Mouse (Mus musculus): ENCODE data around the gene Wdr17. TPM values are rescaled to one million over a fixed set of nuclear protein-coding genes. Genes with fewer than 3 reads are reported as not detected.

The Wdr17 gene
- polyA plus RNA-seq, 1 experiment from 2014 or later = 5.6 TPM

DNA sequence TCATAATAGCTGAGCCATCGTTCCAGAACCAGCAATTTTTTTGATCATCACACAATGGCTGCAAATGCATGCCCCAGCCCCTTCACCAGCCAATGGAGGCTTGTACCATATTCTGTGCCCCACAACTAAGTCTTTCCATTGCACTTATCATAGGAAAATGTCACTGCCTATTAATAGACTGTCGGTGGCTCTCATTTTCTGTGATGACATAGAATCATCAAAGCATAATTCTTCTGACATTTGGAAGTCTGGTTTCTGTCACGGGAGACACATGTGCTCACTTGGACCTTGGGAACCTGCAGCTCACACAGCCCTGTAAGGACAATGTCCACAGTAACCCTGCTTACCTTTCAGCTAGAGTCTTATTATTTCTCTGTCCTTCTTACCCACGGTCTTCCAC lies 424 bp downstream of the Wdr17 start:
- Histone ChIP-seq H3K27ac (ENCODE audit: low read depth, low read length) (no peak overlapping the region), H3K36me3 (ENCODE audit: control insufficient read depth, insufficient read depth, low read length) (no peaks in the 10 kb centered on the region), H3K27me3 (ENCODE audit: control insufficient read depth, insufficient read depth, low read length) (no peaks in the 10 kb centered on the region), H3K9ac (ENCODE audit: low read length) (no peak overlapping the region), H3K4me3 (ENCODE audit: low read depth, low read length) (no peak overlapping the region), H3K4me2 (no peak overlapping the region), H3K9me3 (ENCODE audit: control insufficient read depth, low read length) (no peaks in the 10 kb centered on the region), H3K4me1 (ENCODE audit: control insufficient read depth, insufficient read depth, low read length) (no peaks in the 10 kb centered on the region)
- no peak for ATAC-seq (ENCODE audit: low FRiP score)
- DNase-seq (ENCODE audit: low spot score, missing footprints) = no peak
- 86% methylated on average over 4 of the region's 4 CpGs for WGBS

DNA sequence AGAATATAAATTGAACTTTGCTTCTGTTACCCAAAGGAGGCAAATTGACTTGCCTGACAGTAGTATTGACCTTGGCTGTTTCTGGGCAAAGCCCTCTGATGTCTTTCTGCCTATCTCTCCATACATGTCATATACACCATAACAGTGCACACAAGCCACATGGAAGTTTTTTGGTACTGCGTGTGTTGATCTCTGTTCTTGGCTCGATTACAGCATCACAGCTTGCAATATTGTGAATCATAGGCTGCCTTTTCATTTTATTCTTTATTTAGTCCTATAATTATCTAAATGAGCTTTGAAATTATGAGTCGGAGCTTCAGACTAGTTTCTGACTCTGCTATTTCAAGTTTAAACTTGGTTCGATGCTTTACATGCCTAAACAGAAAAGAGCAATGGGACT lies 10.5 kb downstream of the Wdr17 start:
- H3K9ac ChIP-seq (ENCODE audit: low read length) = no peak overlapping the region
- 87% methylated on average over 4 of the region's 4 CpGs for WGBS
- no peaks in the 10 kb centered on the region for H3K4me1 ChIP-seq (ENCODE audit: control insufficient read depth, insufficient read depth, low read length)
- no peaks in the 10 kb centered on the region for H3K27me3 ChIP-seq (ENCODE audit: control insufficient read depth, insufficient read depth, low read length)
- DNase-seq (ENCODE audit: low spot score, missing footprints) = no peak
- no peak overlapping the region for H3K4me3 ChIP-seq (ENCODE audit: low read depth, low read length)
- no peaks in the 10 kb centered on the region for H3K36me3 ChIP-seq (ENCODE audit: control insufficient read depth, insufficient read depth, low read length)
- no peak for ATAC-seq (ENCODE audit: low FRiP score)
- no peaks in the 10 kb centered on the region for H3K9me3 ChIP-seq (ENCODE audit: control insufficient read depth, low read length)
- no peak overlapping the region for H3K27ac ChIP-seq (ENCODE audit: low read depth, low read length)
- H3K4me2 ChIP-seq = no peak overlapping the region

DNA sequence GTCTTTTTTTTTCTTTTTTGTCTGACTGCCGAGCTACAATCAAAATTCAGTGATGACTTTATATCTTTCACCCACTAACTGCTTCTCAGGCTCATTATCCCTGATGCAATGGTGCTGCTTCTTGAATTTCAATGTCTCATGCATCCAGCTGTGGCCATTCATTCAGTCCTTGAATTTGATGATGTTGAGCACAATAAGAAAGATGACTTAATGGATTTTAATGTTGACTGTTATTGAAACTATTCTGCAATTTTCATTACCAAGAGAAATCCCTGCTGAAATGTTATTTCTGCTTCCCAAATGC lies 22.3 kb downstream of the Wdr17 start:
- no peaks in the 10 kb centered on the region for H3K36me3 ChIP-seq (ENCODE audit: control insufficient read depth, insufficient read depth, low read length)
- DNase-seq (ENCODE audit: low spot score, missing footprints) (peak; percentile 41), ATAC-seq (ENCODE audit: low FRiP score) (no peak)
- no peaks in the 10 kb centered on the region for H3K27me3 ChIP-seq (ENCODE audit: control insufficient read depth, insufficient read depth, low read length)
- no peak overlapping the region for H3K9ac ChIP-seq (ENCODE audit: low read length)
- no peaks in the 10 kb centered on the region for H3K9me3 ChIP-seq (ENCODE audit: control insufficient read depth, low read length)
- 58% methylated on average over 1 of the region's 1 CpGs for whole genome bisulfite sequencing
- no peaks in the 10 kb centered on the region for H3K4me1 ChIP-seq (ENCODE audit: control insufficient read depth, insufficient read depth, low read length)
- no peak overlapping the region for H3K4me2 ChIP-seq
- no peak overlapping the region for H3K4me3 ChIP-seq (ENCODE audit: low read depth, low read length)
- no peak overlapping the region for H3K27ac ChIP-seq (ENCODE audit: low read depth, low read length)

DNA sequence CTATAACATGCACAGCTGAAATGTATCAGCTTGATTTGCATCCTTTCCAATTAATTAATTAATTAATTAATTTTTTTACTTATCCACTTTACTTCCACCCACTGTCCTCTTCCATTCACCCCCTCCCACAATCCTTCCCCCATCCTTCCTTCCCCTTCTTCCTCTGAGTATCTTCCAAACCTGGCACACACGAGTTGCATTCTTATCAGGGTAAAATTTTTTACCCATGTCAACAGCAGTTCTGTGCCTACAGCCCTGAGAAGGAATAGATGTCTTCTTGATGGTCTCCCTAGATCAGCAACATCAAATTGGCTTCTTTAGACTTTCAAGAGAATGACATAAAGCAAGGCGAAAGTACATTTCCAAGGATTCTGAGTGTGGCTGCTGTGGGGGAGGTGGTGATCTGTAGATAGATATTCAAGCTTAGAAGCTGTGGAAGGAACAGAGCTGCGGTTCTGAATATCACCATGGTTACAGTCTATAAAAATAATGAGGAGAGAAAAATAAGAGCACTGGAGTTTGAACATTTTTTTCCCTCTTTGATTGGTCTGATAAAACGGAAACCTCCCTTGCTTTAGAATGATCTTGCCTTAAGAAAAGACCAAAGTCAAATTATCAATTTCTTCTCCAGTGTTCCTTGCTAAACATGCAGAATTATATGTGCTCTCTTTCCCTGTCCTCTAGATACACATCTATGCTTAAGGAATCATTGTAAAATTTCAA lies 22.8 kb downstream of the Wdr17 start:
- Histone ChIP-seq H3K36me3 (ENCODE audit: control insufficient read depth, insufficient read depth, low read length) (no peaks in the 10 kb centered on the region), H3K4me2 (no peak overlapping the region), H3K9ac (ENCODE audit: low read length) (no peak overlapping the region), H3K9me3 (ENCODE audit: control insufficient read depth, low read length) (no peaks in the 10 kb centered on the region), H3K27ac (ENCODE audit: low read depth, low read length) (no peak overlapping the region), H3K27me3 (ENCODE audit: control insufficient read depth, insufficient read depth, low read length) (no peaks in the 10 kb centered on the region), H3K4me1 (ENCODE audit: control insufficient read depth, insufficient read depth, low read length) (no peaks in the 10 kb centered on the region), H3K4me3 (ENCODE audit: low read depth, low read length) (no peak overlapping the region)
- peak; percentile 79 for DNase-seq (ENCODE audit: low spot score, missing footprints)
- ATAC-seq (ENCODE audit: low FRiP score) = no peak
- WGBS = 82% methylated on average over 4 of the region's 4 CpGs

DNA sequence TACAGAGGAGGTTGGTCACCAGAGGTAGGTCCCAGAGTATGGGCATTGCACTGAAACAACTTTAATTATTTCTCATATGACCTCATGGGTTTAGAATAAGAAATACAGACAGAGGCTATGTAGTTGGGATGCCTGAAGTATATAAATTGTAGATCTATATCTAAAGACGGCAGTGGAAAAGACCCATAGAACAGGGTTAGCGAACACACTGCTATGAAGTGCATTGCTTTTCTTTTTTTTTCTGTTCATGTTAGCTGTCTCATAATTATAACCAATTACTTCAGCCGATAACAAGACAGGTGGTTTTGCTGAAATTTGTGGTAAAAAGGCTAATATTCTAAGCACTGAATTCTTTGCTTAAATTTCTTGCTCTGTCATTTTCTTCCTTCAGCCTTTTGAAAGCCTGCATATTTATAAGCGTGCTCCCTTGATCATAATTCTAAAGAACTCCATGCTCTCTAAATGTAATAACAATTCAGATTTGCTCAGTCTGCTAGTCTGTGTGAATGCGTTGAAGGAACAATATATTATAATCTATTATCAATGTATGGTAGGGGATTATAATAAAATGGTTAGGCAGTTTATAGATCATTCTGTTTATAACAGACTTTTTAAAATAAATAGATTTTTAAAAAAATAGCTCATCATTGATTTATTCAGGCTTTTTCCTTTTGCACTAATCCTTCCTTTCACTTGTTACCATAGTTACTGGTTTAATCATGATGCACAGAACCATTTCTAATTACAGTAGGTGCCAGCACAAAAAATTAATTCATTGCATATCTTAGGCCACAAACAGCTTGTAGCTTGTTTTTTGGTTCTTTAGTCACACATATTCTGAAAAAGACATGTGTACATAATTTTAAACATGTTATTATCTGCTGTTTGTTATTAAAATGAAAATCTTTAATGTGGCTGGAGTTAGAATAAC lies 50.7 kb downstream of the Wdr17 start:
- DNase-seq (ENCODE audit: low spot score, missing footprints) (no peak), ATAC-seq (ENCODE audit: low FRiP score) (no peak)
- Histone ChIP-seq H3K4me2 (no peak overlapping the region), H3K36me3 (ENCODE audit: control insufficient read depth, insufficient read depth, low read length) (no peaks in the 10 kb centered on the region), H3K9ac (ENCODE audit: low read length) (no peak overlapping the region), H3K27me3 (ENCODE audit: control insufficient read depth, insufficient read depth, low read length) (no peaks in the 10 kb centered on the region), H3K9me3 (ENCODE audit: control insufficient read depth, low read length) (no peaks in the 10 kb centered on the region), H3K4me3 (ENCODE audit: low read depth, low read length) (no peak overlapping the region), H3K4me1 (ENCODE audit: control insufficient read depth, insufficient read depth, low read length) (no peaks in the 10 kb centered on the region), H3K27ac (ENCODE audit: low read depth, low read length) (no peak overlapping the region)
- WGBS = 89% methylated on average over 5 of the region's 5 CpGs

DNA sequence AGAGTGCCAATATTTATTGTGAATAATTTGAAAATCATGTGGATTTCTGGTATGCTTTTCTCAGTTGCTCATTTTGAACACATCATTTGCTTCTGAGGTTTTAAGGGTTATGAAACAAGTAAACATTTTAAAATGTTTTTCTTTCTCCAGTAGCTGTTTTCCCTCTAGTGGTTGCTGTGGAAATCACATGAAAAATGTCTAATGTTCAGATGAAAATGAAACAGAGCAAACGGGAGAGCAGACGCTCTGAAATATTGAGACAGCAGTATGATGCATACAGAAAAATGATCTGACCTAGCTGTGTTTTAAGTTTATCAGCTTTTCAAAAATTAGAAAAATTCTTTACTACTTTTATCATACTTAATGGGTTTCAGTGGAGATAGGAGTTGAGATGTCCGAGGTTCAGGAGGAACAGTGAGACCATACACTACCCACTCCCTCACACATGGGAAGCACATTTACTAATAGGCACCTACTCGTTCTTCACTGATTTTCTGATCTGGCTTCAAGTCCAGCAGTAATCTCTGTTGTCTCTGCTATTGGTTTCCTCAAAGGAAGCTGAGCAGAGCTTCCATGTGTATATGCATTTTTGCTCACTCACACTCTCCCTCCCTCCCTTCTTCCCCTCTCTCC lies 57.1 kb downstream of the Wdr17 start:
- ATAC-seq (ENCODE audit: low FRiP score) (no peak), DNase-seq (ENCODE audit: low spot score, missing footprints) (no peak)
- 77% methylated on average over 4 of the region's 4 CpGs for WGBS
- Histone ChIP-seq H3K9me3 (ENCODE audit: control insufficient read depth, low read length) (no peaks in the 10 kb centered on the region), H3K4me3 (ENCODE audit: low read depth, low read length) (no peak overlapping the region), H3K27me3 (ENCODE audit: control insufficient read depth, insufficient read depth, low read length) (no peaks in the 10 kb centered on the region), H3K9ac (ENCODE audit: low read length) (no peak overlapping the region), H3K27ac (ENCODE audit: low read depth, low read length) (no peak overlapping the region), H3K4me1 (ENCODE audit: control insufficient read depth, insufficient read depth, low read length) (no peaks in the 10 kb centered on the region), H3K36me3 (ENCODE audit: control insufficient read depth, insufficient read depth, low read length) (no peaks in the 10 kb centered on the region), H3K4me2 (no peak overlapping the region)

DNA sequence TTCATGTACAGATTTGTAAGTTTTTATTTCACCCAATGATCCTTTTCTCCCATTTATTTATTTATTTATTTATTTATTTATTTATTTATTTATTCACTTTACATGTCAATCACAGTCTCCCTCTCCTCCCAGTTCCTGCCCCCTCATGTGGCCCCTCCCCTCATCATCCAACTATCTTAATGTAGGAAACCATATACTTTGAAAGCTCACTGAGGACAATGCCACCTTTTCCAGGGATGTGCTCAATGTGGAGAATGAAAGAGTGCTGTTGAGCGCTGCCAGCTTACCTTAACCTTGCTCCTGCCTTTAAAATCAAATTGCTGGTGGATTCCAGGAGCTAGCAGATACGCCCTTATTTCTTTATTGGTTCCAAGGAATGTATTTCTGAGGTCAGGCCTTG lies 59.0 kb downstream of the Wdr17 start:
- ATAC-seq (ENCODE audit: low FRiP score) = no peak
- Histone ChIP-seq H3K27ac (ENCODE audit: low read depth, low read length) (no peak overlapping the region), H3K9ac (ENCODE audit: low read length) (no peak overlapping the region), H3K36me3 (ENCODE audit: control insufficient read depth, insufficient read depth, low read length) (no peaks in the 10 kb centered on the region), H3K9me3 (ENCODE audit: control insufficient read depth, low read length) (no peaks in the 10 kb centered on the region), H3K4me1 (ENCODE audit: control insufficient read depth, insufficient read depth, low read length) (no peaks in the 10 kb centered on the region), H3K4me2 (no peak overlapping the region), H3K27me3 (ENCODE audit: control insufficient read depth, insufficient read depth, low read length) (no peaks in the 10 kb centered on the region), H3K4me3 (ENCODE audit: low read depth, low read length) (no peak overlapping the region)
- no peak for DNase-seq (ENCODE audit: low spot score, missing footprints)
- 94% methylated on average over 2 of the region's 2 CpGs for WGBS

DNA sequence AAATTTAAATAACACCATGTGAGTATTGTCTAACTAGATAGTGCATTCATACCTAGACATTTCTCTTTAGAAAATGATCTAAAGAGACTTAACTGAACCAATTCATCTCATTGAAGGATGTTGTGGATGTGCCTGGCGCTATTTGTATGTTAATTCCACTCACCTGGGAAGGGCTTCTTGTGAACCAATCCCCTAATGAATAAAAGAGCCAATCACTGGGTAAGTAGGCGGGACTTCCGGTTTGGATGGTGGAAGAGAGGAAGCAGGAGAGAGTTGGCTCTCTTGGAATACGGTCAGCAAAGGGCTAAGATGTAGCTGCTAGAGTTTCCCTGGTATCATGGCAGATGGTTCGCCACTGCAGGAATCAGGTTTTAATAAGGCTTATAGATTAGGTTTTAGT lies 64.0 kb downstream of the Wdr17 start:
- WGBS = 89% methylated on average over 5 of the region's 5 CpGs
- H3K9ac ChIP-seq (ENCODE audit: low read length) = no peak overlapping the region

DNA sequence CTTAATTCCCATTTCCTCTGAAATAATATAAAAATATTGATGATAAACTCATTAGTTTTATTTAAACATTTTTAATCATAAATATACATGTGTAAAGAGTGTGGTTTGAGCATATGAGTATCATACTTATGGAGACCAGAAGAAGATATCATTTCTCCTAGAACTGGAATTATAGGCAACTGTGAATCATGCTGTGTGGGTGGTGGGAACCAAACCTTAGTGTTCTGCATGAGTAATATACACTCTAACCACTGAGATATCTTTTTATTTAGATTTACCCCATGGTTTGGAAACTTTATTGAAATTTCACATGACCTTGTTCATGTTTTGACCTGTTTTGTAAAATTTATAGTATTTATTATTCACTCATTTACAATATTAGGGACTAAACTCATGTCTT lies 68.3 kb downstream of the Wdr17 start:
- ATAC-seq (ENCODE audit: low FRiP score) = no peak
- H3K4me2 ChIP-seq = no peak overlapping the region

More for the DNA sequence above, 64.0 kb downstream of the Wdr17 start:
- Histone ChIP-seq H3K4me3 (ENCODE audit: low read depth, low read length) (no peak overlapping the region), H3K27me3 (ENCODE audit: control insufficient read depth, insufficient read depth, low read length) (no peaks in the 10 kb centered on the region), H3K4me2 (no peak overlapping the region), H3K36me3 (ENCODE audit: control insufficient read depth, insufficient read depth, low read length) (no peaks in the 10 kb centered on the region), H3K4me1 (ENCODE audit: control insufficient read depth, insufficient read depth, low read length) (no peaks in the 10 kb centered on the region), H3K27ac (ENCODE audit: low read depth, low read length) (no peak overlapping the region), H3K9me3 (ENCODE audit: control insufficient read depth, low read length) (no peaks in the 10 kb centered on the region)
- ATAC-seq (ENCODE audit: low FRiP score) (no peak), DNase-seq (ENCODE audit: low spot score, missing footprints) (no peak)

More for the DNA sequence above, 68.3 kb downstream of the Wdr17 start:
- Histone ChIP-seq H3K9me3 (ENCODE audit: control insufficient read depth, low read length) (no peaks in the 10 kb centered on the region), H3K27ac (ENCODE audit: low read depth, low read length) (no peak overlapping the region), H3K4me3 (ENCODE audit: low read depth, low read length) (no peak overlapping the region), H3K36me3 (ENCODE audit: control insufficient read depth, insufficient read depth, low read length) (no peaks in the 10 kb centered on the region), H3K4me1 (ENCODE audit: control insufficient read depth, insufficient read depth, low read length) (no peaks in the 10 kb centered on the region), H3K27me3 (ENCODE audit: control insufficient read depth, insufficient read depth, low read length) (no peaks in the 10 kb centered on the region), H3K9ac (ENCODE audit: low read length) (no peak overlapping the region)
- no peak for DNase-seq (ENCODE audit: low spot score, missing footprints)

Data from midbrain, embryonic 11.5 days (tissue).